Mouse (Mus musculus): ENCODE data around the gene Sgca. TPM values are rescaled to one million over a fixed set of nuclear protein-coding genes. Genes with fewer than 3 reads are reported as not detected.

Sgca gene
- polyA plus RNA-seq, 1 experiment from 2014 or later: 0.52 TPM

DNA sequence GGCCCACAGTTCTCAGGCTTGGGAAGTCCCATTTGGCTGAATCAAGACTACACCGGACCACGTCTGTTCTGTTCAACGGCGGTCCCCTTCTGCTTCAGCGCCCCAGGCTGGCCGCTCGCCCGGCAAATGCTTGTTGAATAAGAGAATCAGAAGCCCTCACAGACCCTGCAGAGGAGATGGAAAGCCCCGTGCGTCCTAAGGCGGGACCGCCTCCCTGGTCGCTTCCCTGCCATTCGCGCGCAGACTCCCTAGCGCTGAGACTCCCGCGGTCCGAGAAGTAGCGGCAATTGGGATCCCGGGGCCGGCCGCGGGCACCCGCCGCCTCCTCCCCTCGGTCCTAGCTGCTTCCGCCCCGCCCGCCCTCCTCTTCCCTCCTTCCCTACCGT is 33.5 kb upstream of the Sgca start, which contains the start of gene Samd14:
TSS of gene Samd14 (plus strand) at position 251 of the 386 bp plus-strand sequence.
- under 1% methylated on average over 32 of the region's 32 CpGs for WGBS
- H3K4me2 ChIP-seq: peak within 1 kb of the TSS; percentile 92
- H3K9me3 ChIP-seq: no peaks in the 10 kb centered on the region
- peaks cover 72% of the 10 kb centered on the region for H3K4me1 ChIP-seq (replicated peaks)
- peak; percentile 71 for ATAC-seq (ENCODE audit: low FRiP score)
- H3K4me3 ChIP-seq: peak within 1 kb of the TSS; percentile 94
- no peaks in the 10 kb centered on the region for H3K27me3 ChIP-seq
- peak within 1 kb of the TSS; percentile 98 for H3K27ac ChIP-seq
- H3K36me3 ChIP-seq: peaks cover 20% of the 10 kb centered on the region
- H3K9ac ChIP-seq: peak within 1 kb of the TSS; percentile 99

DNA sequence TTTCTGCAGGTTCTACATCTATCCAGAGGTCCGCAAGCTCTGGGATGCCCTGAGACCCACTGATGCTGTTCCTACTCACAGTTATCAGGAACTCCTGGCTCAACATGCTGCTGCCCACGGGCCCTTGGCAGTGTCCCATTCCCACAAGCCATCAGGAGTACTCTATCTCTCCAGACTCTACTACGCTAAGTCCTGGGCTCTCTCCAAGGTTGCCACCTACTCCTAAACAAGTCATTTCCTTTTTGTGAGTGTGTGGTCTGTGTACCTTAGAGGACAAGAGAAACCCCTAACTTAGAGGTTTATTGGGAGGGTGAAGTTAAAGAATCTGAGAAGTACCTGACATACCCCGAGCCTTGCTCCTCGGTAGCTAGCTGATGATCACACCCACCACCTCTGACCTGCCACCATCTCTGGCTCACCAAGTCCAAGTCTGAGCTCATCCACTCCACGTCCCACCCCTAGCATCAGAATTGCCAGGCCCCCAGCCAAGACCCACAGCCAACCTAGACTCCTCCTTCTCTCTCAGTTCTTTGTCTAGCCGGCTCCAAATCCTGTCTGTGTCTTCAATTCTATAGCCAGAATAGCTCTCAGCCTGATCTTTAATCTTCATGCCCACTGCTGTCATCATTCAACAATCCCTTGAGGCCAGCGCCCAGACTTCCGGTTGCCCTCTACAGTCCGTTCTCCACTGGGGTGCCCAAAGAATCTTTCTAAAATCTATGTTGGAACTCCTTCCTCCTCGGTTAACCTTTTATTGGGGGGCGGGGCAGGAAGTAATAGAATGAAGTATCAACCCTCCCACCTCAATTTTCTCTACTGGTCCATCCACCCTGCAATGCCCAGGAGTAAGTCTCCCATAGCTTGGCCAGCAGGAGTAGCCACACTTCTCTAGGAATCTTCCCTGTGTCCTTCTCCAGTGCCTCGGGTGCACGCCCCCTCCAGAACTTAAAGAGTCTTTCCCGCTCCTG is 32.8 kb upstream of the Sgca start:
- peaks cover 65% of the 10 kb centered on the region for H3K4me1 ChIP-seq (replicated peaks)
- peak; percentile 22; the same call in 1 of the 2 replicates for ATAC-seq (ENCODE audit: low FRiP score)
- H3K9ac ChIP-seq: peak overlapping the region; percentile 99
- peak overlapping the region; percentile 94 for H3K4me3 ChIP-seq
- no peaks in the 10 kb centered on the region for H3K9me3 ChIP-seq
- H3K27ac ChIP-seq: peak overlapping the region; percentile 98
- peak overlapping the region; percentile 92 for H3K4me2 ChIP-seq
- 31% methylated on average over 15 of the region's 15 CpGs for WGBS
- H3K36me3 ChIP-seq: peaks cover 22% of the 10 kb centered on the region
- H3K27me3 ChIP-seq: no peaks in the 10 kb centered on the region

DNA sequence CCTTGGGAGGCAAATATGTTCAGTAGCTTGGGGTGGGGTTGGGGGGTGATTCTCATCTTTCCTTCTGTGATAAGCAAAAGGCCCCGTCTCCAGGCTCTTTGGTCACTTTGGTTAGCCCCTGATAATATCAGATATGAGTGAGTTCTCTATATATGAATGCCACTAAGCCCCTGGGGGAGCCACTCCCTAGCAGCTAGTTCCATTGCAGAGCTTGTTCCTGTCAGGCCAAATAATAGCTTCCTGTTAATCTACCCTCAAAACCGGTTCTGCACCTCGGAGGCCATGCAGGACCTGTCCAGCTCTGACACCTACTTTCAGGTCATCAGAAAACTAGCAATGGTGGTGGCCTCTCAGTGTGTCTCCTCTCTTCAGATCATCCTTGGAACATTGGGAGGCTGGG is 31.3 kb upstream of the Sgca start:
- Histone ChIP-seq H3K9me3 (no peaks in the 10 kb centered on the region), H3K36me3 (peaks cover 37% of the 10 kb centered on the region), H3K4me3 (peak overlapping the region; percentile 37; the same call in 1 of the 2 replicates), H3K9ac (peak overlapping the region; percentile 70; the same call in 1 of the 2 replicates), H3K27me3 (no peaks in the 10 kb centered on the region), H3K27ac (peak overlapping the region; percentile 98), H3K4me1 (replicated peaks) (peaks cover 56% of the 10 kb centered on the region), H3K4me2 (peak overlapping the region; percentile 92)
- no peak for ATAC-seq (ENCODE audit: low FRiP score)
- WGBS: 81% methylated on average over 3 of the region's 3 CpGs

DNA sequence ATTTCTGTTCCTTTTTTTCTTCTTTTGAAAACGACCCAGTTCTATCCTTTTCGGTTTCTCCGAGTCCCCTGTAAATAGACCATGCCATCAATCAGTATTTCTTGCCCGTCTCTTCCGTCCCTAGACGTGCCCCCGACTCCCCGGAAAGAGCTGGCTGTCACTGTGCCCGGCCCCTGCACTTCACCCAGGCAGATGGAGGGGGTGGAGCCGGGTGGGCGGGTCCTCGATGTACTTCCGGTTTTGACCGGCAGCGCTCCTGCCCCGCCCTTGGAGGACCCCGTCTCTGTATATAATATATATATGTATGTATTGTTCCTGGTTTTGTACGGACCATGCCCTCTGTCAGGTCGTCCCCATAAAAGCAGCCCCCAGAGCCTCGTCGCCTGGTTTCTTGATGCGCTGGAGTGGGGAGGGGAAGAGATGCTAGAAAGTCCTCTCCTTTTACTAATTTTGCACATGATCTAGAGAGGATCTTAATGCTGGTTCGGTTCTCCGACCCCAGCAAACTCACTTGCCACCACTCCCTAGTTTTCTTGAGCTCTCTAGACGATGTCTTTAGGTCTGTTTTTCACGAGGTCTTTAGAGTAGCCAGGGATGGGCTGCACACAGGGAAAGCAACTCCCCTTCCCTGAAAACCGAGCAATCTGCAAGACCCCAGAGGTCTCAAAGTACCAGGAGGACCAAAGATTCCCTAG is 30.5 kb upstream of the Sgca start:
- H3K27ac ChIP-seq: peak overlapping the region; percentile 98
- WGBS: 2% methylated on average over 27 of the region's 27 CpGs
- peak; percentile 40 for ATAC-seq (ENCODE audit: low FRiP score)
- H3K9me3 ChIP-seq: no peaks in the 10 kb centered on the region
- H3K9ac ChIP-seq: peak overlapping the region; percentile 70
- peaks cover 49% of the 10 kb centered on the region for H3K4me1 ChIP-seq (replicated peaks)
- peaks cover 44% of the 10 kb centered on the region for H3K36me3 ChIP-seq
- H3K4me2 ChIP-seq: peak overlapping the region; percentile 69
- no peaks in the 10 kb centered on the region for H3K27me3 ChIP-seq
- H3K4me3 ChIP-seq: peak overlapping the region; percentile 37

- Histone ChIP-seq H3K4me3 (peak overlapping the region; percentile 37), H3K4me1 (replicated peaks) (peaks cover 50% of the 10 kb centered on the region), H3K27me3 (no peaks in the 10 kb centered on the region), H3K27ac (peak overlapping the region; percentile 98), H3K9me3 (no peaks in the 10 kb centered on the region), H3K4me2 (peak overlapping the region; percentile 69), H3K9ac (peak overlapping the region; percentile 70; the same call in 1 of the 2 replicates), H3K36me3 (peaks cover 49% of the 10 kb centered on the region)
- WGBS: 30% methylated on average over 4 of the region's 4 CpGs
- ATAC-seq (ENCODE audit: low FRiP score): no peak
Observed at GRCm38 (mm10) chr11:95006038-95006437, 29.9 kb upstream of the Sgca start.

- peaks cover 61% of the 10 kb centered on the region for H3K36me3 ChIP-seq
- 61% methylated on average over 6 of the region's 6 CpGs for WGBS
Observed at GRCm38 (mm10) chr11:95004937-95005198, 28.7 kb upstream of the Sgca start.

DNA sequence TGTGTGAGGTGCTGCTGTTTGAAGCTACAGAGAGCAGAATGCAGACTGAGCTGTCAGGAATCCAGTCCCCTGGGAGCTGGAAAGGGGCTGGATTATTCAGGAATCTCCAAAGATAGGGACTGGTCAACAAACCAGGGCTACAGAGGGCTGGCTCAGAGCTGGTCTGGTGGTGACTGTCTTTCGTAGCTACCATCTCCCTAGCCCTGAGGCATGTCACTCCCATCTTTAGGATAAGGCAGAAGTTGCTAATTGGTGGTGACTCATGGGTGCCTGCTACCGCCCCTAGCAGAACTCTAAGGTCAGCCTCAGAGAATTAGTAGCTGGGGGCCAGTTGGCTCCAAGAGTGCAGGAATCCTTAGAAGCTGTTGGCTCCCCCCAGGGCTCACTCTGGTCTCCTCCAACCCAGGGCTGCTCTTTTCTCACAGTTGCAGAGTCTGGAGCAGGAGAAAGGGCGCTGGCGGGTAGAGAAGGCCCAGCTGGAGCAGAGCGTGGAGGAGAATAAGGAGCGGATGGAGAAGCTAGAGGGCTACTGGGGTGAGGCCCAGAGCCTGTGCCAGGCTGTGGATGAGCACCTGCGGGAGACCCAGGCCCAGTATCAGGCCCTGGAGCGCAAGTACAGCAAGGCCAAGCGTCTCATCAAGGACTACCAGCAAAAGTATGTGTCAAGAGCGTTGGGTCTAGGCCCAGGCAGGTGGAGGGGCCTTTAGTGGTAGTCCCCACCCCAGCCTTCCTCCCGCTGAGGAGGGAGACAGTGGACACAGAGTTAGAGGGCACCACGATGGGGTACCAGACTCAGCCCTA is 28.2 kb upstream of the Sgca start:
- ATAC-seq (ENCODE audit: low FRiP score): no peak
- WGBS: 87% methylated on average over 12 of the region's 12 CpGs
- H3K27ac ChIP-seq: peak overlapping the region; percentile 58
- H3K4me2 ChIP-seq: no peak overlapping the region
- no peaks in the 10 kb centered on the region for H3K27me3 ChIP-seq
- peaks cover 66% of the 10 kb centered on the region for H3K36me3 ChIP-seq
- H3K9ac ChIP-seq: no peak overlapping the region
- H3K4me1 ChIP-seq (replicated peaks): peaks cover 65% of the 10 kb centered on the region
- H3K4me3 ChIP-seq: no peak overlapping the region
- no peaks in the 10 kb centered on the region for H3K9me3 ChIP-seq

More at GRCm38 (mm10) chr11:95004937-95005198, 28.7 kb upstream of the Sgca start:
- Histone ChIP-seq H3K4me3 (no peak overlapping the region), H3K9me3 (no peaks in the 10 kb centered on the region), H3K27ac (peak overlapping the region; percentile 58), H3K27me3 (no peaks in the 10 kb centered on the region), H3K9ac (no peak overlapping the region), H3K4me1 (replicated peaks) (peaks cover 61% of the 10 kb centered on the region), H3K4me2 (no peak overlapping the region)
- no peak for ATAC-seq (ENCODE audit: low FRiP score)

GRCm38 (mm10) chr11:95002705-95003104 is 26.6 kb upstream of the Sgca start:
- 97% methylated on average over 8 of the region's 8 CpGs for WGBS
- H3K4me1 ChIP-seq (replicated peaks): peaks cover 62% of the 10 kb centered on the region
- no peak overlapping the region; the same call in 1 of the 2 replicates for H3K27ac ChIP-seq
- no peak for ATAC-seq (ENCODE audit: low FRiP score)
- H3K27me3 ChIP-seq: no peaks in the 10 kb centered on the region
- H3K36me3 ChIP-seq: peaks cover 82% of the 10 kb centered on the region
- no peak overlapping the region for H3K9ac ChIP-seq
- no peak overlapping the region for H3K4me2 ChIP-seq
- H3K4me3 ChIP-seq: no peak overlapping the region
- H3K9me3 ChIP-seq: no peaks in the 10 kb centered on the region

- Histone ChIP-seq H3K27ac (peak overlapping the region; percentile 30; the same call in 1 of the 2 replicates), H3K9me3 (no peaks in the 10 kb centered on the region), H3K4me1 (replicated peaks) (peaks cover 62% of the 10 kb centered on the region), H3K27me3 (no peaks in the 10 kb centered on the region), H3K4me3 (no peak overlapping the region), H3K9ac (no peak overlapping the region; the same call in none of the 2 replicates), H3K36me3 (peaks cover 92% of the 10 kb centered on the region), H3K4me2 (no peak overlapping the region)
- no peak for ATAC-seq (ENCODE audit: low FRiP score)
- WGBS: 83% methylated on average over 21 of the region's 21 CpGs
Observed at GRCm38 (mm10) chr11:95001584-95002347, 25.6 kb upstream of the Sgca start.

GRCm38 (mm10) chr11:95001058-95001457 is 24.9 kb upstream of the Sgca start:
- Histone ChIP-seq H3K36me3 (peaks cover 98% of the 10 kb centered on the region), H3K4me1 (replicated peaks) (peaks cover 64% of the 10 kb centered on the region), H3K27me3 (no peaks in the 10 kb centered on the region), H3K9me3 (no peaks in the 10 kb centered on the region), H3K4me3 (no peak overlapping the region), H3K9ac (peak overlapping the region; percentile 49), H3K4me2 (peak overlapping the region; percentile 22), H3K27ac (peak overlapping the region; percentile 88)
- peak; percentile 30; the same call in 1 of the 2 replicates for ATAC-seq (ENCODE audit: low FRiP score)
- WGBS: 2% methylated on average over 8 of the region's 8 CpGs

DNA sequence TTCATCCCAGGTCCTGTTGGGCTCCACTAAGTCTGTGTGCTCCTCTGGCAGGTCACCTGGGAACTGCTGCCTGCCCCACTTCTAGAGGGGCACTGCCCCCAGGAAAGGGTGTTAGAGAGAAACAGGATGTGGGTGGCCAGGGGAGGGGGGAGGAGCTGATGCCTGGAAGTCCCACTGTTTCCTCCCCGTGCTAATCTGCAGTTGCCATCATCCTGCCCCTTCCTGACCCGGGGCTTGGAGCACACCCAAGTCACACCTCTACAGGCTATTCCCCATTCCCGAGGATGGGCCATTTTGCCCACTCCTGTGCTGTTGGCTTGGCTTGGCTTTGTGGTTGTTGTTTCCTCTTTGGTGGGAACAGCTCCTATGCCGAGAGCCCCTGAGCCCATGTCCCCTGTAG is 24.4 kb upstream of the Sgca start:
- H3K27ac ChIP-seq: peak overlapping the region; percentile 88
- no peaks in the 10 kb centered on the region for H3K27me3 ChIP-seq
- H3K4me1 ChIP-seq (replicated peaks): peaks cover 64% of the 10 kb centered on the region
- H3K4me2 ChIP-seq: peak overlapping the region; percentile 22
- WGBS: 41% methylated on average over 4 of the region's 4 CpGs
- H3K9me3 ChIP-seq: no peaks in the 10 kb centered on the region
- H3K36me3 ChIP-seq: peaks cover 95% of the 10 kb centered on the region
- peak overlapping the region; percentile 49 for H3K9ac ChIP-seq
- peak; percentile 5; the same call in 1 of the 2 replicates for ATAC-seq (ENCODE audit: low FRiP score)
- no peak overlapping the region for H3K4me3 ChIP-seq
